Mouse (Mus musculus): ENCODE data around the gene AC109138.7.
A peak's percentile ranks its signal among the peaks of the same experiment; 100 is the strongest.

The AC109138.7 gene

DNA sequence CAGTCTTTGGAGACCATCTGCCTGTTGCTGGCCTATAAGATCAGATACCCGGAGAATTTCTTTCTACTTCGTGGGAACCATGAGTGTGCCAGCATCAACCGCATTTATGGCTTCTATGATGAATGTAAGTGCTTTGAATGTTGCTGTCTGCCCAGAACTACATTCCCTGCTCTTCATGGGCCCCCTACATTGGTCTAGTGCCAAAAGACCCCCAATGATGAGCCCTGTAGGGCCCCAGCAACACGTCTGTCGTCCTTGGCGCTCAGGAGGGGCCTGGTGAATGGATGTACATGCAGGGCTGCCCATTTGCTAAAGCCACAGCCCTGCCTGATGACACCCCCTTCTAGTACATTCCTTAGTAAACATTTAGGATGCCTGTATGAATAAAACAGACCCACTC is 21.0 kb upstream of the AC109138.7 start:
- no peak for DNase-seq

DNA sequence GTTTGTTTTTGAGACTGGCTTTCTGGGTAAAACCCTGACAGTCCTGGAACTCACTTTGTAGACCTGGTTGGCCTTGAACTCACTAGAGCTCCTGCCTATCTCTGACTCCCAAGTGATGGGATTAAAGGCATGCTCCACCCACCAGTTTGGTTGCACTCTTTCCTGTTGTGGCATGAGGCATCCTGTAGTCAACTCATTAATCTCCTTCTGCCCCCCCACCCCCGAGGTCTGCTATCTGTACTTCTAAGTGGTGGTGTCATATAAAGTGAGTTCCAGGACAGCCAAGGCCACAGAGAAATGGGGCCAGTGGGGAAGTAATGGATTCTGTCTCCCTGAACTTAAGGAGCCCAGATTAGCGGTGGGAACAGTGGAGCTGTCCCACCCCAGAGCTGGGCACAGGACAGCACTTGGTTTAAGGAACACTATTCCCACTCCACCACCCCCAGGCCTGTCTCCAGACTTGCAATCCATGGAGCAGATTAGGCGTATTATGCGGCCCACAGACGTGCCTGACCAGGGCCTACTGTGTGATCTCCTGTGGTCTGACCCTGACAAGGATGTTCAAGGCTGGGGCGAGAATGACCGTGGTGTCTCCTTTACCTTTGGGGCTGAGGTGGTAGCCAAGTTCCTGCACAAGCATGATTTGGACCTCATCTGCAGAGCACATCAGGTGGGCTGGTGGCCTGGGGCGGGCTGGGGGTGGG is 20.0 kb upstream of the AC109138.7 start:
- no peak for DNase-seq

DNA sequence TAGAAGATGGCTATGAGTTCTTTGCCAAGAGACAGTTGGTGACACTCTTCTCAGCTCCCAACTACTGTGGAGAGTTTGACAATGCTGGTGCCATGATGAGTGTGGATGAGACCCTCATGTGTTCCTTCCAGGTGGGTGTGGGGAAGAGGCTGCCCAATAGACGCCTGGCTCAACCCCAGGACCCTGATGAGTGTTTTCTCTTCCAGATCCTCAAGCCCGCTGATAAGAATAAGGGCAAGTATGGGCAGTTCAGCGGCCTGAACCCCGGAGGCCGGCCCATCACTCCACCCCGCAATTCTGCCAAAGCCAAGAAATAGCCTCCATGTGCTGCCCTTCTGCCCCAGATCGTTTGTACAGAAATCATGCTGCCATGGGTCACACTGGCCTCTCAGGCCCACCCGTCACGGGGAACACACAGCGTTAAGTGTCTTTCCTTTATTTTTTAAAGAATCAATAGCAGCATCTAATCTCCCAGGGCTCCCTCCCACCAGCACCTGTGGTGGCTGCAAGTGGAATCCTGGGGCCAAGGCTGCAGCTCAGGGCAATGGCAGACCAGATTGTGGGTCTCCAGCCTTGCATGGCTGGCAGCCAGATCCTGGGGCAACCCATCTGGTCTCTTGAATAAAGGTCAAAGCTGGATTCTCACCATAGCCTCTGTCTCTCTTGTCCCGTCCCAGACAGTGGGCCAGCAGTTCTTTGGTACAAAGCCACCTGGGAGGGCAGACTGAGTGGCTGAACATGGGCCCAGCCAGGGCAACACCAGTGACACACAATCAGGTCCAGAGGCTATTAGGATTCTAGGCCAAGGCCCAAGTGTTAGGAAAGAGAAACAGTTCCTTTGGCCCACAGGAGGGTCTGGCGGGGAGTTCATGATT is 19.1 kb upstream of the AC109138.7 start:
- peak; percentile 83 to 85 for DNase-seq

DNA sequence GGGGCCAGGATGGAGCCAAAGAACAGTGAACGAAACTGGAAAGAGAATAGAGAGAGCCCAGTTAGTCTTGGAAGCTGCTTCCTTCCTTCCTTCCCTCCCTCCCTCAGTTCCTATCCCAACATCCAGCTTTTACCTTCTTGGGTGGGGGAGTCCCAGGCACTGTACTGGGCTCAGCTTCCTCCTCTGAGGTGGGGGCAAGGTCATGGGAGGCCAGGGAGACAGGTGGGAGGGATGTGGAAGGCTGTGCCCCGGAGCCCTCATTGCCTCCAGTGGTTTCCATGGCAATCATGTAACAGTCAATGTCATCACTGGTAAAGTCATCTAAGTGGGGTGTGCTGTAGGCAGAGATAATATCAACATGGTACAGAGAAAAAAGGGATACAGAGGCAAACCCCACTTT is 18.1 kb upstream of the AC109138.7 start:
- DNase-seq: no peak

DNA sequence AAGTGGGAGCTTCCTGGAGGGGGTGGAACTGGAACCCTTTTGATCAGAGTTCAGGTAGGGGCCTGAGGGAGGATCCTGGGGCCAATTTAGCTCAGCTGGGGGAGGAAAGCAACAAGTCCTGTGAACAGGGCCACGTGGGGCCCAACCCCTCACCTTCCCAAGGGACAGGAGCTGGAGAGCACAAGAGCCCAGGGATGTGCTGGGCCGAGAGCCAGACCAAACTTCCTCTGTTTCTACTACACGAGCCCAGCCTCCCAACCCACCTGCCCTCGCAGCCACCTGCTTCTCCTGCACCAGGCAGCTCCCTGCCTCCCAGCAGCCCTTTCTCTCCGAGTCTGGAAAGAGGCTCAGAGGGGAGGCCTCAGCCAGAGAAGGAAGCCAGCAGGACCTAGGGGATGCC is 17.6 kb upstream of the AC109138.7 start:
- DNase-seq: no peak

DNA sequence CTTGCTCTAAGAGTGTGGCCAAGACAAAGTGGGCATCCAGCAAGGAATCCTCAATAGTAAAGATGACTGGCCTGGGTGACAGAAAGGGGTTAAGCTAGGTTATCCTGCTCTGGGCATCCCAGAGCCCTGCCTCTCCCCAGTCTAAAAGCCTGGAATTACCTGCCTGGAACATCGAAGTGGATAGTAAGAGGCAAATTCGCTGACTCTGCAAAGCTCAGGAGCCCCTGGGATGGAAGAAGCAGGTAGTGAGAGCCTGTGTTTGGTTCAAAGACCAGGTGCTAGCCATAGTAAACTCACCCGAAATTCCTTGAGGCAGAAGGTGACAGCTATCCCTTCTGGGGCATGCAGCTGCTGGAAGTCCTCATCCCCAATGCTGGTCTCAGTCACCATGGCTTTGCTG is 17.0 kb upstream of the AC109138.7 start:
- DNase-seq: no peak

DNA sequence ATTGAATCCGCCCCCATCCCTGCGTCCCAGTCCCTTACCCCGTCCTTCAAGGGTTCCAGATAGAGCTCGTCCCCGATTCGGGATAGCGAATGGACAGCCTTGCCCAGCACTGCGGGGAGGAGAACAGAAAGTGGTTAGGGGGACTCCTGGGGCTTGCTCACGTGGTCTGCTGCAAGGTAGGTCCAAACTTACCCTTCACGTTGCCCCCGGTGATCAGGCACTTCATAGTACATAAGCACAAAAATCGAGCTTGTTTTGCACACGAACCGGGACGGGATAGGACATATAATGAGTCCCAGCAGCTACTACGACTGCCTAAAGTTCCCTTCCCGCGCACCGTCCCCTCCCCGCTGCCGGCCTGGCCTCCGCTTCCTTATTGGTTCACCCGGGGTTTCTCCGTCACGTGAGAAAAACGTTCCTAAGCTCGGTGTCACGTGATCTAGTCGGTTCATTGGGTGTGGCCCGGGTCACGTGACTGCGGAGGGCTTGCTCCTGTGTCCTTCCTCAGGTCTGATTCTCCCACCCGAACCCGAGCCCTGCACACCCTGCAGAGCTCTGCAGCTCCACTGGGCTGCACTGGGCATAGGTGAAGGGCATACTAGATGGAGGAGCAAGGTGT is 12.8 kb upstream of the AC109138.7 start, which contains the start of gene Rad9a:
Rad9a (minus strand) TSS at position 372 of the 619 bp plus-strand sequence.
- DNase-seq: peak; percentile 95 to 98

DNA sequence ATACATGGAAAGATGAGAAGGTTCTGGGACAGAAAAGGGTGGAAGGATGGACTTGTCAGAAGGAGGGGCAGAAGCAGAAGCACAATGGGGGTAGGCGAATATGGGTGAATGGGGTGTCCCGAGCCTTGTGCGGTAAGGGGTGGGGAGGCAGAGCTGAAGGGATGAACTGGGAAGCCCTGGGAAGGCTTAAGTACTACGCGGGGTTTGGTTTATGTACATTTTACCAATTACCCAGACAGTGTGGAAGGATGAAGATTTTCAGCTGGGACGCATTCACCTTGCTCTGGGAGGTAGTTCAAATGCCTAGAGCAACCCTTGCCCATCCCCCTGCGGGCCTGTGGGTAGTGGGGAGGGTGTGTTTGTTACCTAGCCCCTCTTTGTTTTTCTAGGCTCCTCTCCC is 12.0 kb upstream of the AC109138.7 start:
- no peak for DNase-seq

DNA sequence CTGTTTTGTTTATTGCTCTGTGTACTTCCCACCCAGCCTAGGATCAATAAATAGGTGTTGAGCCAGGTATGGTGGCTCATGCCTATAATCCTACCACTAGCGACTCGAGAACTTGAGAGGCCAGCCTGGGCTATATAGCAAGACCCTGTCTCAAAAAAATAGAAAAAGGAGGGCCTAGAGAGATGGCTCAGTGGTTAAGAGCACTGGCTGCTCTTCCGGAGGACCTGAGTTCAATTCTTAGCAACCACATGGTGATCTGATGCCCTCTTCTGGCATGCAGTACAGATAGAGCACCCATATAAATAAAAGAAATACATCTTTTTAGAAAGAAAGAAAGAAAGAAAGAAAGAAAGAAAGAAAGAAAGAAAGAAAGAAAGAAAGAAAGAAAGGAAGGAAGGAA is 11.0 kb upstream of the AC109138.7 start:
- no peak for DNase-seq

DNA sequence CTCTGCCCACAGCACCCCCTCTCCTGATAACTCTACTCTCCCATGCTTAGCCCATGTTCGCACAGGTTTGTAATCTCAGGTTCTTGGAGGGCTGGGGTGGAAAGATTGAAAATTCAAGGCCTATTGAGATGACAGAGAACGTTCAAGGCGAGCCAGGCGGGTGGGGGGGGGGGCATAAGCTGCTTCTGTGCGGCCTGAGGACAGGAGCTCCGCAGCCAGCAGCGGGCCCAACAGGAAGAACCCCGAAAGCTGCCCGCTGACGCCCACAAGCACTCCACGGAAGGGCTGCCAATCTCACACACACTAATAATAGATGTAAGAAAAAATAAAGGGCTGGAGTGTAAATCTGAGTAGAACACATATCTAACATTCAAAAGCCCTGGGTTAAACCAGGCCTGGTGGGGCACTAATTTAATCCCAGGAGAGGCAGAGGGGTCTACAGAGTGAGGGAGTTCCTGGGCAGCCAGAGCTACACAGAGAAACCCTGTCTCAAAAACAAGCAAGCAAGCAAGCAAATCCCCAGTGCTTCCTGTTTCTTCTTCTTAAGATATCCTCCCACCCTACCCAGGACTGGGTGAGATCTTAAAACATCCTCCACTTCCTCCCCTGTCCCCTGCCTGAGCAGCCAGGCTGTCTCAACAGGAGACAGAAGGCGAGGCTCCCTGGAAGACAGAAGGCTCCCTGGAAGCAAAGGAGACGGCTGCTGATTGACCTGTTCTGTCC is 10.4 kb upstream of the AC109138.7 start:
- DNase-seq: no peak

DNA sequence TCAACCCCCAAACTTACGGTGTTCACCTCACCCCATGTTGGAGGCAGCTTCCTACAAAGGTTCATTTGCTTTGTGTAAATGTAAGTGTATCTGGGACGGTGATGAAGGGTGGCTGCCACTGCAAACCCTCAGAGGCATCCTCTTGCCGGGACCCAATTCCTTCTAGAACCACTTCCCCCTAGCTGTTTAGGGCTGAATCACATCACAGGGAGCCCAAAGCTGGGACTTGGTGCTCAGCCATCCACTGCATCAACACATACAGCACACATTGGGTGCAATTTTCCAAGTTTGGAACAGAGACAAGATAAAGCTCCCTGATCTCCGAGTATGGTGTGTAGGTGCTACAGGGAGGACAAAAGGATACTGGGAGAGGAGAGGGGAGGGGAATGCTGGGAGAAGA is 9.3 kb upstream of the AC109138.7 start:
- DNase-seq: no peak

DNA sequence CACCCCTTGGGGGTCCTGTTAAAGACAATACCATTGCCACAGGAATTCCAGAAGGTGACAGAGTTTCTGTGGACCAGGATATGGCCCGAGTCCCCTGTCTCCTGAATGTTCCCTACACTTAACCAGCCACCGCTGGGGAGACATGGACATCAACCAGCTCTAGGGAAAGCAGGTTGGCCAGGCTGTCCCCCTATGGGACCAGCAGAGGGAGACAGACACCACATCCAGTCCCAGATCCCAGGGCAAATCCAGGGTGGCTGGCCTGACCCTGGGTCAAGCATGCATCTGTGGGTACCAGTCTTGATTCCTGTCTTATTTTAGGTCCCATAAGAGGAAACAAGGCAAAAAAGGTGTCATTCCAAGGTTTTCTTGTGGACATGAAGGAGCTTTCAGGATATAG is 7.2 kb upstream of the AC109138.7 start:
- DNase-seq: peak; percentile 70 to 75

DNA sequence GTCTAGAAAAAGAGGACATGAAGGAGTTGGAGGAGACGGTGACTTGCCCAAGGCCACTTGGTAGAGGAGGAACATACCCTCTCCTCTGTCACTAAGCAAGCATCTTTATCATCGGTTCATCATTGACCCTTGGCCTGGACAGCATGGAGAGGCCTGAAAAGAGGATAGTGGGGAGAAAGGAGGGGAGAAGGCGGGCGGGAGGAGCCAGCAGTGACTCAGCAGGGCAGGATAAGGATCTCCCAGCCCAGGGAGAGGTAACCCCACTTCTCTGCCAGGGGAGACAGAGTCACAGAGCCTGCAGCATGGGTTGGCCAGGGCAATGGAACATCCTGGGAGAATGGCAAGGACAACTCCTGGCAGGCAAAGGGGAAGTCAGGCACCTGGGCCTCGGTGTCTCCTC is 5.6 kb upstream of the AC109138.7 start:
- no peak for DNase-seq

DNA sequence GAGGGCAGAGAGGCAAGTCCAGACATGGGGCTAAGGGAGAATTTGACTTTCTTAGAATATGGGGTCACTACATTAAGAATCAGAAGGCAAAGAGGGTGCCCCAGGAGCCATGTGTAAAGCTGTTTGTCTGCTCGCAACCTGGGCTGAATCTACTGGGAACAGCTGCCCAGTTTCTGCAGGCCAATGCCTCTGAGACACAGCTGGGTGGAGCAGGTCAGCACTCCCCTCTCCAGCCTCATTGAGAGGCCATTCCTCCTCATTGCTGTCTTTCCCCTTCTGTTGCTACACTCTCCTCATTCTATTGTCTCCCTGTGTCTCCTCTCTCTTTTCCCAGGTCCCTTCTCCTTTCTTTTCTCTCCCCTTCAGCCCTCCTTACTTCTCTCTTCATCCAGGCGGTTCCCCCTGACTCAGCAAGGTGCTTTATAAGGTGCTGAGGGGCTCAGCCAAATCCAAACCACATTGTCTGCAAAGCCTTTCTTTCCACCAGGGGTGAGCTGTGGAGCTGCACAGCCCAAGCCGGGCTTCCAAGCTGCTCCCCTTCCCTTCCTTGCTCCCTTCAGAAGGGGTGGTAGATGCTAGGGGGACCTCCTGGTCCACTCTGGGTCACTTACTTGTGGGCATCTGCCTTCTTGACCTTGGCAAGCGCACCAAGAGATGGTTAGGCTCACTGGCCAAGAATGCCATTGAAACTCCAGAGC is 2.1 kb upstream of the AC109138.7 start:
- DNase-seq: no peak

DNA sequence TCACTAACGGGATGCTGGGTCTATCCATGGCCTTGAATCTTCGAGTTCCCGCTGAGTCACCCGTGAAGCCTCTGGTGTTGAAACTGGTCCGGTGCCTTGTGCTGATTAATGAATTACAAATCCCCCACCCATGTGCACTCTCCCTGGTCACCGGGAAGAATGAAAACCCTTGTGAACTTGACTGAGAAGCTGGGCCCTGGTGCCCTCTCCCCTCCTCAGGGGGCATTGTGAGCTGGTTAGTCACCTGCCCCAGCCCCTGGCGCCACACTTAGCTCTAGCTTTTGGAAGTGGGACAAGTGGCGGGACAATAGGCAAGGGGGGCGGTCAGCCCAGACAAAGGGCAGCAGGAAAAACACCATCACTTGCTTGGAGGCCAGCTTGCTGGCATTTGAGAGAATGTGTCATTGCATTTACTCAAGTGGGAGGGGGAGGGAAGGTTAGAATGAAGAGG is 608 bp upstream of the AC109138.7 start:
- DNase-seq: no peak

DNA sequence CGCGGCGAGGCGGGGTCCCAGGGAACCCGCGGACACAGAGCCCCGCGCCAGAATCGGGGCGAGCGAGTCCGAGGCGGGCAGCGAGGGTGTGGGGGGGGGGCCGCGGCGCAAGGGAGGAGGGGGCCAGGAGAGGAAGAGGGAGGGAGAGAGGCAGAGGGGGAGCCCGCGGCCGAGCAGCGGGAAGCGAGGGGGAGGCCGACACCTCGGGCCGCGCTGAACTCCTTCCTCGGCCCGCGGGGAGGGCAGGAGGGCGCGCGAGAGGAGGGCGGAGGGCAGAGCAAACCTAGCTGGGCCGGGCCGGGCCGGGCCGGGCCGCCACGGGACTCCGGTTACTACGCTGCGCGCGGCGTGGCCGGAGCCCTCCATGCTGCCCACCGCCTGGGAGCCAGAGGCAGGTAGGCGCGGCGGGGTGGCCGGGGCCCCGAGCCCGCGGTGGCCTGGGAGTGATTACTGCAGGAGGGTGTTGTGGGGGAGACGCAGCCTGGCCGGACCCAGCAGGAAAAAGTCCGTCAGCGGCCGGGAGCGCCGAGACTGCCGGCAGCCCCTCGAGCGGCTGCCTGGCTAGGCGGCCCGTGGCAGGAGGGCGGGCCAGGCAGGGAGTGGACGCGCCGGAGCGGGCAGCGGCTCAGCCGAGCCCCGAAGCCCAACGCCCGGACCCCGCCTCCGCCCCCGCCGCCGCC is 754 bp downstream of the AC109138.7 start:
- no peak for DNase-seq

DNA sequence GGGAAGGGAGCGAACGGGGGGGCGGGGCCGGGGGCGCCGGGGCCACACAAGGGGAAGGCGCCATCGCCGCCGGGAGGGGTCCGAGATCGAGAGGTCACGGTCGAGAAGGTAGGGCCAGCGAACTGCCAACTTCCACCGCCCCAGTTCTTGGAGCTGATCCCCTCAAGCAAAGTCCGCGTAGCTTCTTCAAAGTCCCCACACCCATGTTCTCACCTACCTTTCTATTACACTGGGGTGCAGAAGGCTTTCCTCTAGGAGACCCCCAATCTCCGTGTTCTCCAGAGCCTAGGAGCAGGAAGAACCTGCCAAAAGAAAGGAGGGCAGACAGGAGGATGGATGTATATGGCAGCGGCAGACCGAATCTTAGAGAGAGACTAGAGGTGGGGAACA is 1.3 kb downstream of the AC109138.7 start:
- DNase-seq: no peak

DNA sequence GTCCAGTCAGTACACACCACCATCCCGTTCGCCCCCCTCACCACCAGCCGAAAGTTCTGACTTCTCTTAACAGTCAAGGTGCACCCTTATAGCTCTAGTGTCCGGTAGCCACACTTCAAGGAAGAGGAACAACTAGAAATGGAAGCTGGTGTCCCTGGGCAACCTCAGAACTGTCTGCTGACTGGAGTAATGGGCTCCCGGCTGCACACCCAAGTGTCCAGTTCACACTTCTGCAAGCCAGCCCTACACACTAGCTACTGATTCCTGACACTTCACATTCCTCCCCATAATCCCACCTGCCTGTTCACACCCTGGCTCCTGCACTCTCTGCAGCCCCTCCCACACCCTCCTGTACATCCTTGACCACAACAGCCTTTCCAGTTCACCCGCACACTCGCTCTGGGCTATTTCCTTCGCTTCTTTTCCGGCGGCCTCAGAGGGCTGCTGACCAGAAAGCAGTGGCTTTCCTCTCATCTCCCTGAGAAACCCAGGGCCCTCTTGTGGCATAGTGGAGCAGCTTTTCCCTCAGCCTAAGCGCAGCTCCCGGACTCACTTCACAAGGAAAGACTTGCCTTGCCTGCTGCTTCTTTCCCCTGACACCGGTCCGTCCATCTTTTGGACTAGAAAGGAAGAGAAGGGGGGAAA is 2.0 kb downstream of the AC109138.7 start:
- DNase-seq: peak; percentile 59 to 72

DNA sequence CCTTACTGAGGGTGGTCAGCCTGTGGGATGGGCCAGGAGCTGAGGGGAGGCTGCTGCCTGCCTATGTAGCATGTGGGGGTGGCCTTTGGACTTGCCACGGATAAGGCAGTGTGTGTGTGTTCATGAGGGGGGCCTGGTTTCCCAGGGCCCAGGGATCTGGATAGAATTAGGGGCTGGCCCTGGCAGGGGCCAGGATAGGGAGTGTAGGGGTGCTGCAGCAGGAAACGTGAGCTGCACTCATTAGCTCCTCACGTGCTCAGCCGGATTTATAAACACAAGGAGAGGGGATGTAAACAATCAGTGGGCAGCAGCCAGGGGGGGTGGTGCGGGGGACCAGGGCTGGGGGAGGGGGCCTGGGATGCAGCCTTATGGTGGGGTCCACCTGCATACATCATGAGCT is 3.0 kb downstream of the AC109138.7 start:
- no peak for DNase-seq

DNA sequence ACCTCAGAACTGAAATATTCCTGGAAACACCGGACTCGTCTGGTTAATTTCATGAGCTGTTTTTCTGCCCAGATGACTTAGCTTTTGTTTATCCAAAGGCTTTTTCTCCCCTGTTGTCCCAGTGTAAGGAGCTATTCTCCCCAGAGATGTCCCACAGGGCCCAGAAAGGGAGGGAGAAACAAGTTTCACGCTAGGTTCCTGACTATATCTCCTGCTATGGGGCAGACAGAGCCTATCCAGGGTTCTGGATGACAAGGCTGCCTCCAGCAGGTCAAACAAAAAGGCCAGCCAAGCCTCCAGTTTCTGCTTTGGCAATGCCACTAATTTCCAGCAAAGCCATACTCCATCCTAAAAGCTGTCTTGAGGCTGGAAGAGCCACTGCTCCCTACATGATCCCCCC is 3.7 kb downstream of the AC109138.7 start:
- DNase-seq: no peak

DNA sequence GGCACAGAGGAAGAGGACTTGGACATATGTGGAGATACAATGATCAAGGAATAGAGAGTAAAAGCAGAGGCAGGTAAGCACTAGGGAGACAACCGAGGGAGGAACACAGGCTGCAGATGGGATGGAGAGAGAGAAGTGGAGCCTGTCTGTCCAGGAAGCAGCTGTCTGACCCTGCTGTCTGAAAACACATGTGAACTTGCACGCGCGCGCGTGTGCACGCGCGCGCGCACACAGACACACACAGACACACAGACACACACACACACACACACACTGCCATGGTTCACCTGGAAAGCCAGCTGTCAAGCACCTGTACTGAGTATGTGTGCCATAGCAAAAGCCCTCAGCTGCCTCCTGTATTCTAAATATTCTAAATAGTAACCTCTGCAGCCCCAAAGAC is 4.1 kb downstream of the AC109138.7 start:
- DNase-seq: no peak

Data from cerebellum, adult 18-20 months (tissue).